In genomic region chr11:22369841-22370240, GRCm38 (mm10) we compare ENCODE assay signal across 28 mouse cellular contexts. TPM values are rescaled to one million over a fixed set of nuclear protein-coding genes. Genes with fewer than 3 reads are reported as not detected.
DNase-seq lines count a peak whose midpoint lies in the region; ATAC-seq lines count a peak whose summit lies in the region.
"Had no signal": no experiment of that assay in that cellular context is flagged by ENCODE, and none has a peak within 500 bp of the region (broad histone marks: within the 10 kb centered on the region; RNA-seq: fewer than 3 reads in every experiment).

No protein-coding gene starts in this region.

- H3K27ac ChIP-seq in limb, embryonic 15.5 days: peak overlapping the region; percentile 47
- H3K27ac ChIP-seq in limb, embryonic 10.5 days: no peak overlapping the region
- H3K27ac ChIP-seq: embryonic facial prominence, embryonic 15.5 days; heart, embryonic 13.5 days; hindbrain, embryonic 14.5 days; liver, embryonic 12.5 days; neural tube, embryonic 12.5 days had no signal

- H3K4me3 ChIP-seq in limb, embryonic 15.5 days: no peak overlapping the region
- H3K4me3 ChIP-seq in limb, embryonic 10.5 days: no peak overlapping the region
- H3K4me3 ChIP-seq: embryonic facial prominence, embryonic 15.5 days; heart, embryonic 13.5 days; liver, embryonic 12.5 days; neural tube, embryonic 12.5 days had no signal

- no peaks in the 10 kb centered on the region for H3K9me3 ChIP-seq in limb, embryonic 15.5 days
- H3K9me3 ChIP-seq in limb, embryonic 10.5 days (replicated peaks): no peaks in the 10 kb centered on the region
- H3K9me3 ChIP-seq: embryonic facial prominence, embryonic 15.5 days; heart, embryonic 13.5 days; liver, embryonic 12.5 days; neural tube, embryonic 12.5 days had no signal

- H3K27me3 ChIP-seq in limb, embryonic 15.5 days: no peaks in the 10 kb centered on the region
- H3K27me3 ChIP-seq in limb, embryonic 10.5 days (ENCODE audit: low read depth, poor library complexity, severe bottlenecking): no peaks in the 10 kb centered on the region
- H3K27me3 ChIP-seq: embryonic facial prominence, embryonic 15.5 days; heart, embryonic 13.5 days; liver, embryonic 12.5 days; neural tube, embryonic 12.5 days had no signal

- ATAC-seq in frontal cortex, adult (ENCODE audit: low TSS enrichment): peak; percentile 64
- ATAC-seq in limb, embryonic 15.5 days (ENCODE audit: insufficient number of reproducible peaks, low FRiP score, low TSS enrichment, low read depth): no peak
- no peak for ATAC-seq in activated CD4-positive, CD25-positive, alpha-beta regulatory T cell, adult 4 months
- ATAC-seq: forebrain, postnatal 0 days; intestine, postnatal 0 days; liver, embryonic 12.5 days; liver, postnatal 0 days; midbrain, embryonic 16.5 days had no signal

- no peak overlapping the region for H3K4me2 ChIP-seq in limb, embryonic 15.5 days
- H3K4me2 ChIP-seq: embryonic facial prominence, embryonic 15.5 days; heart, embryonic 13.5 days; hindbrain, embryonic 14.5 days; liver, embryonic 12.5 days; midbrain, embryonic 11.5 days; neural tube, embryonic 12.5 days had no signal

- no peak overlapping the region for H3K9ac ChIP-seq in limb, embryonic 15.5 days
- H3K9ac ChIP-seq: embryonic facial prominence, embryonic 15.5 days; forebrain, postnatal 0 days; heart, embryonic 13.5 days; hindbrain, embryonic 14.5 days; liver, embryonic 12.5 days; liver, postnatal 0 days; neural tube, embryonic 12.5 days had no signal

- H3K4me1 ChIP-seq in limb, embryonic 15.5 days: peaks cover 8% of the 10 kb centered on the region; the same call in 1 of the 2 replicates
- no peaks in the 10 kb centered on the region for H3K4me1 ChIP-seq in limb, embryonic 10.5 days
- H3K4me1 ChIP-seq: embryonic facial prominence, embryonic 15.5 days; liver, embryonic 12.5 days; neural tube, embryonic 12.5 days had no signal

- H3K36me3 ChIP-seq in limb, embryonic 15.5 days: no peaks in the 10 kb centered on the region
- no peaks in the 10 kb centered on the region for H3K36me3 ChIP-seq in limb, embryonic 10.5 days
- H3K36me3 ChIP-seq: embryonic facial prominence, embryonic 15.5 days; heart, embryonic 13.5 days; liver, embryonic 12.5 days; neural tube, embryonic 12.5 days had no signal

- no peak for DNase-seq in frontal cortex, postnatal 36 days (ENCODE audit: low spot score in 2 of 2)
- DNase-seq in limb, embryonic 10.5 days (ENCODE audit: low spot score): no peak
- DNase-seq in brain, adult 2 months (ENCODE audit: low read depth, low spot score): peak; percentile 38
- DNase-seq in skeletal muscle tissue, adult 2 months (ENCODE audit: low read depth, low spot score): peak; percentile 51
- DNase-seq in cerebellum, adult 18-20 months: no peak
- DNase-seq: adrenal gland, adult 8-10 months; cerebellum, adult 11 months; cerebellum, postnatal 10 days; forebrain, postnatal 0 days; heart, postnatal 10 days; kidney, postnatal 14 days; layer of hippocampus, adult 9-11 months; liver, postnatal 0 days; lung, postnatal 36 days; right cerebral cortex, postnatal 4 days; thymus, adult 2 months; thymus, postnatal 36 days had no signal

- 56% methylated on average over 2 of the region's 2 CpGs for WGBS in limb, embryonic 15.5 days
- WGBS in limb, embryonic 10.5 days: 76% methylated on average over 2 of the region's 2 CpGs

RNA-seq across cellular contexts. Expression of gene Ehbp1, which starts 27.7 kb away (rescaled TPM):
- polyA plus RNA-seq in limb, embryonic 15.5 days (2015; fragmentation: Nextera tagmentation; extraction: Ambion mirVana): 11.2 and 14.3 TPM in 2 replicates
- 5.9 and 7.9 TPM in 2 replicates for polyA plus RNA-seq in limb, embryonic 10.5 days (2016; fragmentation: Nextera tagmentation; extraction: Ambion mirVana)
- polyA plus RNA-seq in activated CD4-positive, CD25-positive, alpha-beta regulatory T cell, adult 4 months (2017; shearing (Covaris generic)): 1 to 10 TPM; 1.7 TPM

Comparison
In these comparisons a context has a peak if more than half of its experiments do, and no peak if none do; other contexts are left out.
1. DNase-seq: peak in brain, adult 2 months (single experiment) and skeletal muscle tissue, adult 2 months (single experiment); none in frontal cortex, postnatal 36 days (0 of 2), limb, embryonic 10.5 days (single experiment) and cerebellum, adult 18-20 months (0 of 2).